Mouse (Mus musculus): ENCODE measurements at regions not wholly inside any gene's neighbourhood (a gene's known extent, or its start where the extent isn't known, plus 50 kb on each side); places are given as distances from the start of the nearest gene placed in this dataset.
A peak's percentile ranks its signal among the peaks of the same experiment; 100 is the strongest.

DNA sequence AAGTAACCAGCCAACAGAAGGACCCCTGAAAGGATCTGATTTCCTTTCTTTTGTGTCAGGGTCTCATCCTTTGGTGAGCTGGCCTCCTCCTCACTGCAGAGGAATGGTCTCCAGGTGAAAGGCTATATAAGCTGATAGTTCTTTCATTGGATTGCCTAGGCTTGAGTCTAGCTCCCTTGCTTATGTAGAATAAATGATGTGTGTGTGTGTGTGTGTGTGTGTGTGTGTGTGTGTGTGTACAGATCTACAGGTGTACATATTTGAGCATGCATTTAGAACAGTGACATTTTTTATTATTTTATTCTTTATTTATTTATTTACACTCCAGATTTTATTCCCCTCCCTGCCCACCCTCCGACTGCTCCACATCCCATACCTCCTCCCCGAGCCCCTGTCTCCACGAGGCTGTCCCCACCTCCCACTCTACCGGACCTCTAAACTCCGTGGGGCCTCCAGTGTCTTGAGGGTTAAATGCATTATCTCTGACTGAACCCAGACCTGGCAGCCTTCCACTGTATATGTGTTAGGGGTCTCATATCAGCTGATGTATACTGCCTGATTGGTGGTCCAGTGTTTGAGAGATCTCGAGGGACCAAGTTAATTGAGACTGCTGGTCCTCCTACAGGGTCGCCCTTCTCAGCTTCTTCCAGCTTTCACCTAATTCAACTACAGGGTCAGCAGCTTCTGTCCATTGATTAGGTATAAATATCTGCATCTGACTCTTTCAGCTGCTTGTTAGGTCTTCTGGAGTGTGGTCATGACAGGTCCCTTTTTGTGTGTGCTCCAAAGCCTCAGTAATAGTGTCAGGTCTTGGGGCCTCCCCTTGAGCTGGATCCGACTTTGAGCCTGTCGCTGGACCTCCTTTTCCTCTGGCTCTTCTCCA lies 68.7 kb upstream of the Cpm start:
- no peak for ATAC-seq
- POLR2A ChIA-PET, result no interaction called here
- H3K27me3 ChIP-seq, result no peaks in the 10 kb centered on the region
- TF ChIP-seq CTCF (IDR thresholded peaks at IDR 0.05), result no peak
- in situ Hi-C loops (cut with MboI; ENCODE audit: low pct_unique_long_range_greater_than_20kb), result no loop called here
- DNase-seq (ENCODE audit: low read depth, low spot score), result no peak
- CTCF ChIA-PET, result interaction anchor here (0.6 to 1.6 kb wide), 3 partner anchors 10 to 1004 kb away, joined by 3 to 5 read pairs (median 3); no protein-coding TSS in a partner anchor

DNA sequence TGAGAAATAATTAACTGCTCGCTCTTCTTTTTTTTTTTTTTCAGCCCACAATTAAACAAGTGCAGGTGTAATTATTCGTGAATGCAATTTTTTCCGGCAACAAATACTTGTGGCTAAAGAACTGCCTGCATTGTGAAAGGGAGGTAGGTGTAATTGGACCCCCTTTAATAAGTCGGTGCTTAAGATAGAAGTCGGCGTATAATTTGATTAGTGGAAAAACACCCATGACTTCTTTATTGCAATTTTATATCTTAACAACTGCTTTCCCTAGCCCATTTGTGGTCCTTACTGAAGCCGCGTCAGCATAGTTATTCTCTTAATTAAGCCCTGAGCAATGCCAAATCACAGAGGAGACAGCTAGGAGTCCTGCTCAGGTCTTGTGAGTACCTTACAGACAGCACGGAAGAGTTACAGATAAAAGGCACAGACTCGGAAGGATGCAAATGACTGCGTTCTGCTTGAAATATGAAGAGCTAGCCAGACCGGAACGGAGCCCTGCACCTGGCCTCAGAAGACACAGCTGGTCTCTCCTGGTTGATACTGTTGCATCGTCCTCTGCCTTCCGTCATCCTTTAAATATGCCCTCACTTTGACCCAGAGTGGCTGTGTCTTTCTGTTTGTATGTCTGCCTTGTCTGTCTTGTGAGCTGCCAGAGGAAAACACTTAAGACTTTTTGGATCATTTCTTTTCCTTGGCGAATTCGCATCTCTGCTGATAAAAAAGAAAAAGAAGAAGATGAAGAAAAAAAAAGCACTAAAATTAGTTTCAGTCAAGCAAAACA lies 69.5 kb upstream of the Cpm start:
- H3K27me3 ChIP-seq, result no peaks in the 10 kb centered on the region
- TF ChIP-seq CTCF (IDR thresholded peaks at IDR 0.05), result no peak
- CTCF ChIA-PET, result interaction anchor here (0.6 to 1.6 kb wide), 3 partner anchors 9 to 1003 kb away, joined by 3 to 5 read pairs (median 3); no protein-coding TSS in a partner anchor
- peak; percentile 15 for DNase-seq (ENCODE audit: low read depth, low spot score)
- POLR2A ChIA-PET, result no interaction called here
- in situ Hi-C loops (cut with MboI; ENCODE audit: low pct_unique_long_range_greater_than_20kb), result no loop called here
- no peak for ATAC-seq

GRCm38 (mm10) chr10:117558891-117559614 lies 70.2 kb upstream of the Cpm start:
- POLR2A ChIA-PET, result no interaction called here
- DNase-seq (ENCODE audit: low read depth, low spot score), result peak; percentile 2
- H3K27me3 ChIP-seq, result no peaks in the 10 kb centered on the region
- ATAC-seq, result no peak
- in situ Hi-C loops (cut with MboI; ENCODE audit: low pct_unique_long_range_greater_than_20kb), result no loop called here
- CTCF ChIA-PET, result interaction anchor here (1.6 kb wide), 1 partner anchor 9 kb away, joined by 3 read pairs; no protein-coding TSS in a partner anchor
- TF ChIP-seq CTCF (IDR thresholded peaks at IDR 0.05), result no peak

DNA sequence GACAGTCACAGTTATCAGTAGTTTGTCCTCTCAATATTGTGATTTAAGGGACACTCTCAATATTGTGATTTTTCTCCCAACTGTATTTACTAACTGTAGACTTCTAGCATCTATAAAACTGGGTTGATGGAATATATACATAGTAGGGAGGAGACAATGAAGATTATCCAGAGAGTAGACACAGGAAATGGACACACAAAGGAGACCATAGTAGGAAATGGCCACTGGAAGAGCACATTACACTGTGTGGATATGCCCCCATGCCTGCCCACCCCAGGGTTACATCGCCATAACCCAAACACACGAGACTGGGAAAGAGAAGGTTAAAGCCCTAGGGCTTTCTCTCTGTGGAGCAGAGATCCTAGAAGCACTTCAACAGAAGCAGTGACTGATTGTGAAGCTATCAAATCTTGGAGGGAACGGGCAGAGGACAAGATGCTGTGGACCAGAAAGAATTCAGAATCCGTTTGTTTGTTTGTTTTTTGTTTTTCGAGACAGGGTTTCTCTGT lies 71.0 kb upstream of the Cpm start:
- DNase-seq (ENCODE audit: low read depth, low spot score), result no peak
- no peak for TF ChIP-seq CTCF (IDR thresholded peaks at IDR 0.05)
- in situ Hi-C loops (cut with MboI; ENCODE audit: low pct_unique_long_range_greater_than_20kb), result no loop called here
- POLR2A ChIA-PET, result no interaction called here
- ATAC-seq, result no peak
- CTCF ChIA-PET, result no interaction called here
- H3K27me3 ChIP-seq, result no peaks in the 10 kb centered on the region

GRCm38 (mm10) chr10:117557666-117558065 lies 71.6 kb upstream of the Cpm start:
- CTCF ChIA-PET, result no interaction called here
- POLR2A ChIA-PET, result no interaction called here
- no peak for DNase-seq (ENCODE audit: low read depth, low spot score)
- H3K27me3 ChIP-seq, result no peaks in the 10 kb centered on the region
- in situ Hi-C loops (cut with MboI; ENCODE audit: low pct_unique_long_range_greater_than_20kb), result no loop called here
- ATAC-seq, result no peak
- no peak for TF ChIP-seq CTCF (IDR thresholded peaks at IDR 0.05)

DNA sequence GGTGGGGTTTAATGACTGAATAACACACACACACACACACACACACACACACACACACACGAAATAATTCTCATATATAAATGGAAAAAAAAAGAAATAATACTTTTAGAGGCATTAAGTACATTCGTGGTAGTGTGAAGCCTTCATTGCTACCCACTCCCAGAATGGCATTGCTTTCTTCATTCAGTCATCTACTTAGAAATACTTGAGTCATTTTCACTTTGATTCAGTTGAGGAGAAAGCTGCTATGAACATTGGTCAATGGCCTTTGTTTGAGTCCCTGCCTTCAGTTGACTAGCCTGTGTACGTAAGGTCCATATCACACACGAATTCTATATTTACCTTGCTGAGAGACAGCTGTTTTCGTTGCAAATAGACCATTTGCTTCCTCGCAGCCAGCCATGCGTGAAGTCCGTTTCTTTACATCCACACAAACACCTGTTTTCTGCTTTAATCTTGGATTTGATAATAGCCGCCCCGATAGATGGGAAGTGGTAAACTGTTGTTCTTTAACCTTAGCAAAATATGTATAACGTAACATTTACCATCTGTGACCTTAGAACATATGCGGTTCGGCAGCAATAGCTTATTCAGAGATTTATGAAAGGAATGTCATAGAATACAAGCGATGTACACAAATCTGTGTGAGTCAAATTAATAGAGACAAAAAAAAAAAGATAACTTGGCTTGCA lies 72.3 kb upstream of the Cpm start:
- CTCF ChIA-PET, result no interaction called here
- ATAC-seq, result no peak

DNA sequence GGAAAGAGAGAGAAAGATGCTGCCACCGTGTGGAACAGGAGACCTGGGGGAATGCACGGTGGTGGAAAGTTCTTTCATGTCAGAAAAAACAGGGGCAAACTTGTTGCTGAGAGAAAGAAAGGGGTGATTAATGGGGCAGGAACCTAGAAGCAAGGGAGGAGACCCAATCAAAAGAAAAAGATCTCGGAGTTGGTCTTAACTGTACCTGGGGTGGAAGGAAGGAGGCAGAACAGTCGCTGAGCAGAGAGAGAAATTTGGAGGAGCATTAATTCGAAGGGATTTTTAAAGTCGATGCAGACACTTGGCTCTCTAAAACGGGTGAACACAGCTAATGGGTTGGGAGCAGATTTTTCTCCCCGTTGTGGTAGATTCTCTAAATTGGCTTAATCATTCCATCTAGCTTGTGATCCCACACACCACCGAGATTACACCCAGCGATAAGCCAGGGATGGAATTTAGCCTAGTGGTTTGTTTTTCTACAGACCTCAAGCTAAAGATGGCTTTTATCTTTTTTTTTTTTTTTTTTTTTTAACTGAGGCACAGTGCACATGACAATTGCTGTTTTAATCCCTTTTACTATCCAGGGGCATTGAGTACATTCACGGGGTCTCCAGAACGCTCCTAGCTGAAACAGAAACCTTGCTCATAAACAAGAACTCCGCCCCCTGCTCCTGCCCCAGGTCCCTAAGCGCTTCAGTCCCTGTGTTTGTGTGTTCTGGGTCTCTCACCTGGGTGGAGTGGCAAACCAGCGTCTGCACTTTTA lies 73.1 kb upstream of the Cpm start:
- no peak for ATAC-seq

More for the DNA sequence above, 72.3 kb upstream of the Cpm start:
- no peaks in the 10 kb centered on the region for H3K27me3 ChIP-seq
- no peak for DNase-seq (ENCODE audit: low read depth, low spot score)
- POLR2A ChIA-PET, result no interaction called here
- no peak for TF ChIP-seq CTCF (IDR thresholded peaks at IDR 0.05)
- in situ Hi-C loops (cut with MboI; ENCODE audit: low pct_unique_long_range_greater_than_20kb), result no loop called here

GRCm38 (mm10) chr10:117555542-117555941 lies 73.8 kb upstream of the Cpm start:
- in situ Hi-C loops (cut with MboI; ENCODE audit: low pct_unique_long_range_greater_than_20kb), result no loop called here
- no peak for TF ChIP-seq CTCF (IDR thresholded peaks at IDR 0.05)
- H3K27me3 ChIP-seq, result no peaks in the 10 kb centered on the region
- ChIA-PET POLR2A (no interaction called here), CTCF (interaction anchor here (1.2 kb wide), 1 partner anchor 10 kb away, joined by 4 read pairs; no protein-coding TSS in a partner anchor)
- ATAC-seq (no peak), DNase-seq (ENCODE audit: low read depth, low spot score) (no peak)

More for the DNA sequence above, 73.1 kb upstream of the Cpm start:
- no peak for DNase-seq (ENCODE audit: low read depth, low spot score)
- ChIA-PET POLR2A (no interaction called here), CTCF (no interaction called here)
- no peak for TF ChIP-seq CTCF (IDR thresholded peaks at IDR 0.05)
- in situ Hi-C loops (cut with MboI; ENCODE audit: low pct_unique_long_range_greater_than_20kb), result no loop called here
- no peaks in the 10 kb centered on the region for H3K27me3 ChIP-seq

DNA sequence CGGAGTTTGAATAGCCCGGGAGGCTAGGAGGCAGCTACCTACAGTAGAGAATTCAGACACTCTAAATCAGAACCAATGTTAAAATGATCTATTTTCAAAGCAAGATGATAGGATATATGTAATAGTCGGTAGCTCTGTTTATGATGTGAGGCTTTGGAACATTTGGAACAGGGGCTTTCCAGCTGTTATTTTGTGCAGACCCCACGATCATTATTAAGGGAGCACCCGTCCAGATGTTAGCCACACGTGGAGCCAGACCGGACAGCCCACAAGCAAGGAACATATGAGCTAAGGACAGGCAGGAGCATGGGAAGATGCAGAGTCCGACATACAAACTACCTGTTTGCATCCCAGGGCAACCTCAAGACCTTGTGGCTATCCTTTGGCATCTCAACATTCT lies 74.3 kb upstream of the Cpm start:
- TF ChIP-seq CTCF (IDR thresholded peaks at IDR 0.05), result no peak
- ATAC-seq, result no peak
- CTCF ChIA-PET, result interaction anchor here (1.2 kb wide), 1 partner anchor 10 kb away, joined by 4 read pairs; no protein-coding TSS in a partner anchor
- in situ Hi-C loops (cut with MboI; ENCODE audit: low pct_unique_long_range_greater_than_20kb), result no loop called here
- POLR2A ChIA-PET, result no interaction called here
- no peaks in the 10 kb centered on the region for H3K27me3 ChIP-seq
- no peak for DNase-seq (ENCODE audit: low read depth, low spot score)
